Mouse (Mus musculus) ES-E14 (cell line): Measurements from ENCODE around the gene Gm39566. TPM values are rescaled to one million over a fixed set of nuclear protein-coding genes. Genes with fewer than 3 reads are reported as not detected.

Experiments
- DNase-seq: peaks from one replicate; pipeline ENCODE4 v3.0.0-alpha.2; 2013; ENCODE audit warnings: low read depth, low spot score
- H3K27ac ChIP-seq: 2 replicates; pipeline ENCODE4 v1.5.1; 2012; ENCODE audit warnings: low read depth, mild to moderate bottlenecking, low read length, moderate library complexity, mixed read lengths; ENCODE audit not compliant: poor library complexity, insufficient read depth, severe bottlenecking
- H3K36me3 ChIP-seq: 2 replicates; pipeline ENCODE4 v1.6.1; 2012; ENCODE audit warnings: mild to moderate bottlenecking, low read length, moderate library complexity, mixed read lengths; ENCODE audit not compliant: control insufficient read depth, poor library complexity, insufficient read depth, severe bottlenecking
- H3K4me1 ChIP-seq, 2 experiments: fragments of 150-350 bp in 1 of 2; sonication (generic) in 1 of 2; 2 replicates each; pipeline ENCODE4 v1.6.1; 2012; ENCODE audit warnings: low read length in 2 of 2, mild to moderate bottlenecking in 1 of 2, mixed read lengths in 1 of 2; ENCODE audit not compliant: control insufficient read depth in 2 of 2, insufficient read depth in 2 of 2, poor library complexity in 1 of 2
- H3K4me3 ChIP-seq, 2 experiments: fragments of 150-350 bp in 1 of 2; sonication (generic) in 1 of 2; 2 replicates each; pipeline ENCODE4 v1.5.1; 2012; ENCODE audit warnings: low read length in 2 of 2, low read depth in 1 of 2, mild to moderate bottlenecking in 1 of 2, mixed read lengths in 1 of 2; ENCODE audit not compliant: insufficient read depth in 1 of 2, poor library complexity in 1 of 2, severe bottlenecking in 1 of 2
- H3K9ac ChIP-seq: 2 replicates; pipeline ENCODE4 v1.6.1; 2012; ENCODE audit warnings: low read depth, mild to moderate bottlenecking, low read length, mixed read lengths; ENCODE audit not compliant: poor library complexity, insufficient read depth, severe bottlenecking
- H3K9me3 ChIP-seq: fragments of 150-350 bp; sonication (generic); 2 replicates; pipeline ENCODE4 v1.6.1; 2012; ENCODE audit warnings: low read depth, mild to moderate bottlenecking, low read length; ENCODE audit not compliant: control insufficient read depth, insufficient read depth
- CHD2 ChIP-seq: IDR thresholded peaks from 2 replicates; pipeline ENCODE4 v1.6.1; 2014; ENCODE audit warnings: mild to moderate bottlenecking, low read depth, low read length, inconsistent platforms
- HCFC1 ChIP-seq: IDR thresholded peaks from 2 replicates; pipeline ENCODE4 v1.6.1; 2012; ENCODE audit warnings: low read length, inconsistent platforms, borderline replicate concordance; ENCODE audit not compliant: insufficient read depth
- MAFK ChIP-seq: IDR thresholded peaks from 2 replicates; pipeline ENCODE4 v1.6.1; 2014; ENCODE audit warnings: mild to moderate bottlenecking, low read depth, low read length, inconsistent platforms; ENCODE audit not compliant: insufficient read depth
- ZC3H11A ChIP-seq: IDR thresholded peaks from 2 replicates; pipeline ENCODE4 v1.6.1; 2012; ENCODE audit warnings: low read depth, mild to moderate bottlenecking, inconsistent platforms, low read length, borderline replicate concordance
- ZNF384 ChIP-seq: IDR thresholded peaks from 2 replicates; pipeline ENCODE4 v1.6.1; 2012; ENCODE audit warnings: low read depth, low read length, inconsistent platforms
- in situ Hi-C, 2 experiments: fragments of 600-800 bp; cut with MboI; formaldehyde crosslinking; loops; one replicate each; pipeline ENCODE4 v1.15.1; 2025; ENCODE audit warnings: low sequenced_read_pairs in 2 of 2, inconsistent platforms in 1 of 2; ENCODE audit not compliant: unreplicated experiment in 2 of 2
- total RNA-seq: library from RNA; depleted of rRNA; stranded (reverse); fragments of 300-350 nt; gene quantifications from 2 replicates; pipeline ENCODE4 v1.2.3, GENCODE M21; 2012

The Gm39566 gene
- total RNA-seq, 1 experiment = not detected

DNA sequence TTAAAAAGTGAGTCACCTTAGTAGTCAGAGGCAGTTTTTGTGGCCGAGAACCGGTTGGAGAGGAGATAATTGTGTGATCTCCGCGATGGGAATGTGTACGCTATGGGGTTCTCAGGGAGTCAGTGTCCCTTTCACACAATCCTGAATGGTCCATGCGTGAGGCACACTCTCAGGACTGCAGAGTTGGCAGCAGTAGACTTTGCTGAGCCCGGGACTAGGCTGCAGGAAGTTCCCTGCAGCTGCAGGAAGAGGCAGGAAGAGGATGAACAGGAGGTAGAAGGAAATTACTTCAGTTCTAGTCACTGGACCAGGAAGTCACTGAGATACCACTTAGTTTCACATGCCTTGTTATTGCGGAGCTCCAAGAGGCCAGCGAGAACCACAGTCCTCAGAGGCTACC, 34.0 kb upstream of the Gm39566 start:
- H3K4me1 ChIP-seq = peaks cover 0 to 6% of the 10 kb centered on the region in 2 experiments; a peak in 2 of 4 replicates
- in situ Hi-C loops = no loop called here
- DNase-seq = no peak
- no peak overlapping the region for H3K4me3 ChIP-seq
- peaks cover 13% of the 10 kb centered on the region; the same call in 1 of the 2 replicates for H3K36me3 ChIP-seq
- no peaks in the 10 kb centered on the region for H3K9me3 ChIP-seq
- H3K9ac ChIP-seq = no peak overlapping the region
- H3K27ac ChIP-seq = no peak overlapping the region
- TF ChIP-seq CHD2 (no peak), HCFC1 (no peak), MAFK (no peak)

DNA sequence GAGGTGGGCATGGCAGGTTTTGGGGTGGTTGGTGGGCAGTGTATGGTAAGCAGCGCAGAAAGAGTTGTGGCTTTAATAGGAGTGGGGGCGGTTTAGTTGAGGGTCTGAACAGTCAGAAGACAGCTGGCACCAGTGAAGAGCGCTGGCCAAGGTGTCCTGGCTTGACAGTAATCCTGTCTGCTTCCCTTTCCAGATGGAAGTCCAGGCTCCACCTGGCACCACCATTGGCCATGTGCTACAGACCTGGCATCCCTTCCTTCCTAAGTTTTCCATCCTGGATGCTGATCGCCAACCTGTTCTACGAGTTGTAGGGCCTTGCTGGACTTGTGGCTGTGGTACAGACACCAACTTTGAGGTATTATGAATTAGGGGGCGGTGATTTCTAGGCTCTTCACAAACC, 32.9 kb upstream of the Gm39566 start:
- DNase-seq = no peak
- H3K4me1 ChIP-seq = peaks cover 0 to 6% of the 10 kb centered on the region in 2 experiments; a peak in 2 of 4 replicates
- in situ Hi-C loops = no loop called here
- H3K9me3 ChIP-seq = no peaks in the 10 kb centered on the region
- H3K9ac ChIP-seq = no peak overlapping the region
- H3K36me3 ChIP-seq = peaks cover 13% of the 10 kb centered on the region; the same call in 1 of the 2 replicates
- TF ChIP-seq CHD2 (no peak), ZC3H11A (no peak), HCFC1 (no peak), ZNF384 (no peak), MAFK (no peak)
- peak overlapping the region in 1 of 2 experiments; percentile 10; a peak in 1 of 4 replicates for H3K4me3 ChIP-seq
- no peak overlapping the region for H3K27ac ChIP-seq

DNA sequence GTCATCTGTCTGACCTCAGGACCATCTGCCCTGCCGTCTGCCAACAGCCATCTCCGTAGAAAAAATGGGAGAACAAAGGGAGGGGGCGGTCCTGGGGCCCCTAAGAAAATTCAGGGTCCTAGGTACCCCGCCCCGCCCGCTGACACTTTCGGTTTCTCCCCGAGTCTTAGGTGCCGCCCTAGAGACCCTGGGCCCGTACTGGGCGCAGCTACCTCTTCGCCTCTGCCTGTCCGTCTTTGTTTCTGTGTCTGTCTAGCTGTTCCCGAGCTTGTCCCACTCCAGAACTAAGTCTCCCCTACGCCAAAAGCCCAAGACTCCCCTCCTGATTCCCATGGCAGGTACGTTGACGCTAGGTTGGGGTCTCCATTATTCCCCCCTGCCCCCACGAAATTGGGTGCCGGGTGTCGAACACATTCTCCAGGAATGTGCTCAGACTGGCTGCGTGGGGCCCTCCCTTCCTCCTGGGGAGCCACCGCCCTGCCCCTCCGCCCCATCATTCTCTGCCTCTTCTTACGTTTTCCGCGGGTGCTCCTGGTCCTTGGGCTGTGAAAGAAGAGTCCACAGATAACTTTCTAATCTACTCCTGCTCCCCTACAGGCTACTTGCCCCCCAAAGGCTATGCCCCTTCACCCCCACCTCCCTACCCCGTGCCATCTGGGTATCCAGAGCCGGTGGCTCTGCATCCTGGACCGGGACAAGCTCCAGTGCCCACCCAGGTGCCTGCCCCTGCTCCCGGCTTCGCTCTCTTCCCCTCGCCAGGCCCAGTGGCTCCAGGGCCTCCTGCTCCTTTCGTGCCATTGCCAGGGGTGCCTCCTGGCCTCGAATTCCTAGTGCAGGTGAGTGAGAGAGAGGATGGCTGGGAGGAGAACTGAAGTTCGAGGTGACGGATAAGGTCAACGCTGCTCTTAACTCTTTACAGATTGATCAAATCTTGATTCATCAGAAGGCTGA, 31.9 kb upstream of the Gm39566 start:
- peaks cover 10% of the 10 kb centered on the region; the same call in 1 of the 2 replicates for H3K36me3 ChIP-seq
- in situ Hi-C loops = no loop called here
- no peak for DNase-seq
- peaks cover 0 to 6% of the 10 kb centered on the region in 2 experiments; a peak in 2 of 4 replicates for H3K4me1 ChIP-seq
- peak overlapping the region; percentile 74 to 86 for H3K4me3 ChIP-seq
- no peak for TF ChIP-seq HCFC1
- no peak for TF ChIP-seq ZC3H11A
- no peak for TF ChIP-seq MAFK
- 0 out of 2 replicates have a peak, but pooled peaks have one; percentile 12 for TF ChIP-seq ZNF384
- H3K27ac ChIP-seq = no peak overlapping the region
- peak overlapping the region; percentile 64 for H3K9ac ChIP-seq
- no peaks in the 10 kb centered on the region for H3K9me3 ChIP-seq

DNA sequence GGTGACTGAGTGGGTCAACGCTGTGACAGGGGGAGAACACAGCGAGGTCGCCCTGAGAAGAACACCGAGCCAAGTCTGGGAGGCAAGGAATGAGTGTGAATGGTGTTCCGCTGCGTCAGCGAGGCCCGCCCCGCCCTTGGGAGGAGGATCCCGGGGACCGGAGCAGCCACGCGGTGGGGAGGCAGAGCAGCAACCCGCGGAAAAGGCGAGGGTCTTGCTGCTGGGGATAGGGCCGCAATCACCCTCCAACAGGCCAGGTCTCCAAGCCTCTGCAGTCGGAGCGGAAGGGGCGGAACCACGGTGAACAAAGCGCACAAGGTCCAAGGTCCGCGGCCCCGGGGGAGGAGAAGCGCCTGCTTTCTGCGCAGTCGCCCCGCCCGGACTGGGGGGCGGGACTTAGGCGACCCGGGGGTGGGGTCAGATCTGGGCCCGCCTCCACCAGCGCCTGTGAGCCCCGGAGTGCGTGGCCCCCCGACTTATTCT, 31.1 kb upstream of the Gm39566 start, which contains the start of gene Plscr3:
Plscr3 (plus strand) TSS at position 179 of the 483 bp plus-strand sequence.
- DNase-seq = peak; percentile 86
- peak within 1 kb of the TSS; percentile 82 for H3K9ac ChIP-seq
- in situ Hi-C loops = no loop called here
- H3K4me1 ChIP-seq = peaks cover 0 to 6% of the 10 kb centered on the region in 2 experiments; a peak in 2 of 4 replicates
- TF ChIP-seq MAFK (peak; percentile 57; the same call in 1 of the 2 replicates), HCFC1 (0 out of 2 replicates have a peak, but pooled peaks have one; percentile 11), ZC3H11A (no peak), CHD2 (no peak), ZNF384 (no peak)
- H3K9me3 ChIP-seq = no peaks in the 10 kb centered on the region
- peaks cover 7% of the 10 kb centered on the region; the same call in 1 of the 2 replicates for H3K36me3 ChIP-seq
- H3K4me3 ChIP-seq = peak within 1 kb of the TSS; percentile 74 to 86
- peak within 1 kb of the TSS; percentile 54 for H3K27ac ChIP-seq
